Mouse (Mus musculus) midbrain, embryonic 15.5 days (tissue): ENCODE measurements around the gene Ehd4. TPM values are rescaled to one million over a fixed set of nuclear protein-coding genes. Genes with fewer than 3 reads are reported as not detected.

ENCODE experiments used
- ATAC-seq: fragments of 200-750 bp; cut with Nextera tagmentation; replicated peaks from 2 replicates; pipeline ENCODE4 v1.8.0; 2017; ENCODE audit warnings: moderate TSS enrichment
- H3K27ac ChIP-seq: fragments of 300-500 bp; sonication (generic); 2 replicates; pipeline ENCODE4 v1.5.1; 2015; ENCODE audit warnings: mild to moderate bottlenecking, inconsistent platforms
- H3K27me3 ChIP-seq: fragments of 300-500 bp; sonication (generic); replicated peaks from 2 replicates; pipeline ENCODE4 v1.6.1; 2015; ENCODE audit warnings: inconsistent platforms
- H3K36me3 ChIP-seq: fragments of 300-500 bp; sonication (generic); replicated peaks from 2 replicates; pipeline ENCODE4 v1.6.1; 2015; ENCODE audit warnings: inconsistent platforms
- H3K4me1 ChIP-seq: fragments of 300-500 bp; sonication (generic); 2 replicates; pipeline ENCODE4 v1.6.1; 2015; ENCODE audit warnings: inconsistent platforms
- H3K4me2 ChIP-seq: fragments of 300-500 bp; sonication (generic); 2 replicates; pipeline ENCODE4 v1.6.1; 2015; ENCODE audit warnings: inconsistent platforms, mild to moderate bottlenecking, moderate library complexity
- H3K4me3 ChIP-seq: fragments of 300-500 bp; sonication (generic); 2 replicates; pipeline ENCODE4 v1.5.1; 2015; ENCODE audit warnings: mild to moderate bottlenecking, inconsistent platforms
- H3K9ac ChIP-seq: fragments of 300-500 bp; sonication (generic); 2 replicates; pipeline ENCODE4 v1.6.1; 2015; ENCODE audit warnings: mild to moderate bottlenecking, inconsistent platforms
- H3K9me3 ChIP-seq: fragments of 300-500 bp; sonication (generic); 2 replicates; pipeline ENCODE4 v1.6.1; 2016; ENCODE audit warnings: inconsistent platforms
- WGBS: fragments of 180-500 bp; shearing (Covaris S2); methylation state at CpG from one replicate; pipeline ENCODE4 v1.1.7; 2015; ENCODE audit warnings: mixed read lengths; 5-methylcytosine and 5-hydroxymethylcytosine counted together
- polyA plus RNA-seq: library from polyadenylated mRNA; unstranded; fragments of >200 nt; fragmentation: Nextera tagmentation; extraction: Ambion mirVana; gene quantifications from 2 replicates; pipeline ENCODE4 v1.2.1, GENCODE M21; 2015

Gene Ehd4
- polyA plus RNA-seq: 17.9 and 20.4 TPM in 2 replicates

DNA sequence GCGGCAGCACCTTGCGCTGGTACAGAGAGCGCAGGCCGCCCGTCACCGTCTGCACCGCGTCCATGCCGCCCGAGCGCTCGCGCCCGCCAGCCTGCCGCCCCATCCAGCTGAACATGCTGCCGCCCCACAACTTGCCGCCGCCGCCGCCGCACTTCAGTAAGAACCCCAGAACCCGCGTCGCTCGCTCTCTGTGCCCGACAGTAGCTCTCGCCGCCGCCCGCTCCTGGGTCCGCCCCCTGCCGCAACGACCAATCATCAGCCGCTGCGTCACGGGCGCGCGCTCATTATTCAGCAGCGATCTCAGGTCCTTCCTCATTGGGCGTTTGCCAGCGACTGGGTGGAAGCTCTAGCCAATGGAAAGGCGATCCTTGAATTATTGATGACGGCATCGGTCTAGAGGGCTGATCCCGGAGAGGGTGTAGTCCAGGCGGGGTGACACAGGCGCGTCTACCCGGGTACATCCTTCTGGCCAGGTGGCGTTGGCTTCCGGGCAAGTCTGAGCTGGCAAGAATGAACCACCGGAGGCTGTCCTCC lies at the start of gene Ehd4:
TSS of gene Ehd4 (minus strand) at position 246 of the 534 bp plus-strand sequence.
- Histone ChIP-seq H3K4me3 (peak within 1 kb of the TSS; percentile 62), H3K27ac (0 out of 2 replicates have a peak within 1 kb of the TSS, but pooled peaks have one; percentile 37), H3K9ac (peak within 1 kb of the TSS; percentile 53), H3K4me2 (peak within 1 kb of the TSS; percentile 81), H3K4me1 (peaks cover 13% of the 10 kb centered on the region), H3K9me3 (no peaks in the 10 kb centered on the region), H3K27me3 (peaks cover 7% of the 10 kb centered on the region), H3K36me3 (no peaks in the 10 kb centered on the region)
- WGBS: under 1% methylated on average over 53 of the region's 53 CpGs
- peak; percentile 99 for ATAC-seq

DNA sequence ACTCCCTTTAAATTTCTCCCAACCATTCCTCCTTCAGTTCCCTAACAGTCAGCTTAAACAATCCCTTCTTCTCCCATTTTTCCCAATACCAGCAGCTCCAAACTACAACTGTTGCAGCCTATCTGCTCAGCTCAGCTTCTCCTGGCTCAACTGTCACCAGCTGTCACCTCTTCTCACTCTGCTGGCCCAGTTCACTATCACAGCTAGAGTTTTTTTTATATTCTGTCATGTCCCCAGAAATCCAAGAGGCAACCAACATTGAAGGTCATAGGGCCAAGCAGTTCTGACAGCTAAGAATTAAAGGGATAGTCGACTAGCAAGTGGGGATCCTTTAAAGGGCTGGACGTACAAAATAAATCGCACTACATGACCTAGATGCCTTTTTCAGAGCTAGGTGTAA lies 49.3 kb upstream of the Ehd4 start:
- no peak overlapping the region for H3K4me3 ChIP-seq
- H3K4me1 ChIP-seq: no peaks in the 10 kb centered on the region
- no peak for ATAC-seq
- no peak overlapping the region for H3K27ac ChIP-seq
- WGBS: 67% methylated on average over 3 of the region's 3 CpGs
- H3K9ac ChIP-seq: no peak overlapping the region
- H3K27me3 ChIP-seq: no peaks in the 10 kb centered on the region
- no peak overlapping the region for H3K4me2 ChIP-seq
- no peaks in the 10 kb centered on the region for H3K9me3 ChIP-seq
- no peaks in the 10 kb centered on the region for H3K36me3 ChIP-seq

DNA sequence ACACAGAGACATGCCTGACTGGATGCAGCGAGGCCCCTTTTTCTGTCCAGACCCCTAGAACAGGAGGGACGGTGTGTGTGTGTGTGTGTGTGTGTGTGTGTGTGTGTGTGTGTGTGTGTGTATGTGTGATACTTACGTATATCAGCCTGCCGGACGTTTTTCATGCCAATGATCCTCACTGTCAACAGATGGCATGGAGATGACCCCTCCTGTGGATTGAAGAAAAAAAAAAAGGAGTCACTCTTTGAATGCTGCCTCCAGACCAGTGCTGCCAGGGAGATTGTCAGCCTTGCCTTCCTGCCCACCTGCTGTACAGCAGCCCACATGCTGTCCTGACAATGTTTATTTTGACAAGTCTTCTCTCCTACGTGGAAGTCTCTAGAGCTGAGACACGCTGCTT lies 45.7 kb upstream of the Ehd4 start:
- Histone ChIP-seq H3K4me1 (no peaks in the 10 kb centered on the region), H3K27me3 (no peaks in the 10 kb centered on the region), H3K27ac (no peak overlapping the region), H3K9me3 (no peaks in the 10 kb centered on the region), H3K4me2 (no peak overlapping the region), H3K36me3 (no peaks in the 10 kb centered on the region), H3K9ac (no peak overlapping the region), H3K4me3 (no peak overlapping the region)
- 62% methylated on average over 6 of the region's 7 CpGs for WGBS
- ATAC-seq: no peak

DNA sequence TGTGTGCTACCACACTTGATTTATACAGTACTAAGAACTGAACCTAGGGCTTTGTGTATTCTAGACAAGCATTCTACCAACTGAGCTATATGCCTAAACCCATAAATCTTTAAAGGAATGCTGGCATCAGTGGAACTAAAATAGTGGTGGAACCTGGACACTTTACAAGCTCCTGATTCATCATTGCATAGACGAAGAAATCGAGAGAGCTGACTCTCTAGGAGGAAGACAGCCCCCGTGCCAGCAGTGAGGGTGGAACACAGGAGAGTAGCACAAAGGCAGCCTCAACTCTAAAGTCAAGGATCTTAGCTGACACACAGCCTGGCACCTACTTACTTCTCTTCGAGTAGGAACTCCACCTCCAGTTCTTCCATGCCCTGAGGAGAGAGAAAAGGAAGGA lies 33.8 kb upstream of the Ehd4 start:
- ATAC-seq: no peak
- no peaks in the 10 kb centered on the region for H3K4me1 ChIP-seq
- H3K27ac ChIP-seq: no peak overlapping the region
- no peak overlapping the region for H3K4me2 ChIP-seq
- 82% methylated on average over 4 of the region's 4 CpGs for WGBS
- no peaks in the 10 kb centered on the region for H3K27me3 ChIP-seq
- no peaks in the 10 kb centered on the region for H3K9me3 ChIP-seq
- no peaks in the 10 kb centered on the region for H3K36me3 ChIP-seq
- H3K4me3 ChIP-seq: no peak overlapping the region
- H3K9ac ChIP-seq: no peak overlapping the region

DNA sequence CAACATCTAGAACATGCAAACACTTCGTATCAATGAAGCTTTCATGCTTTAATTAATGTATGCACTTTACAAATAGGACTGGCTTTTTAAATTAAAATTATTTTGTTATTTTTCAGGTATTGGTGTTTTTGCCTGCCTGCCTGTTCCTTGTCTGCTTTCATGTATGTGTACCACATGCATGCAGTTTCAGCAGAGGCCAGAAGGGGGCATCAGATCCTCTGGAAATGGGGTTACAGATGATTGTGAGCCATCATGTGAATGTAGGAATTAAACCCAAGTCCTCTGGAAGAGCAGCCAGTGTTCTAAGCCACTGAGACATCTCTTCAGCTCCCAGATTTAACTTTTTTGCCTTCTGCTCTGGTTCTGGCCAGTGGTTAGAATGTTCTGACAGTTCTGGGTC lies 33.2 kb upstream of the Ehd4 start:
- H3K9me3 ChIP-seq: no peaks in the 10 kb centered on the region
- no peaks in the 10 kb centered on the region for H3K4me1 ChIP-seq
- H3K27ac ChIP-seq: no peak overlapping the region
- no peak overlapping the region for H3K4me3 ChIP-seq
- no peaks in the 10 kb centered on the region for H3K27me3 ChIP-seq
- 88% methylated on average over 1 of the region's 1 CpGs for WGBS
- no peak overlapping the region for H3K4me2 ChIP-seq
- no peaks in the 10 kb centered on the region for H3K36me3 ChIP-seq
- no peak for ATAC-seq
- H3K9ac ChIP-seq: no peak overlapping the region

DNA sequence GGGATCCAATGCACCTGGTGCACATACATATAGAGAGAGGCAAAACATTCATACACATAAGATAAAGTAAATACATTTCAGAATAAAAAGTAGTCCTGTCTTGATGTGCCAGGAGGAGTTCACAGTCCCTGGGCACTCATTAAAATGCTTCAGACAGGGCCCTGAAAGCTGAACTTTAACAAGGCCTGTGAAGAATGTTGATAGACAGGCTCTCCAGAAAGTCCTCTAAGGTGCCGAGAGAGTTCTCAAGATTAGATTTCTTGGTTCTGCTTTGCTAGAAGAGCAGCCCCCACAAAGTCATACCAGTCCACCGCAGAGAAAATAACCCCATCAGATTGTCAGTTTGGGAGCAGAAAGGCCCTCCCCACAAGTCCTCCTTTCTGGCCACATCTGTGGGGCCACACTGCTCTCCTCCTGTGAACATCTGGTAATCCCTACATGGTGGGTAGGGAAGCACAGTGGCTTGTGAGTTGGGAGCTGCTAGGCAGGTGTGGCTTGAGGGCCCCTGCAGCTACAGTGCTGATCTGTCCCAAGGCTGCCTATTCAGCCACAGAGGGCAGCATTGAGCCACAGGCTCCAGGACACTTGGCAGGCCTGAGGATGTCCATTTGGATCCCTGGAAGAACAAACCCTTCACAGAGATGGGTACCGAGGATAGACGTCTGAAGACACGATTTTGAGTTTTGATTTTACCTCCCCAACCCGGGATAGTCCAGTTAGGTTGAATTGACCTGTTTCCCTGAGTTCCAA lies 31.3 kb upstream of the Ehd4 start:
- Histone ChIP-seq H3K4me3 (no peak overlapping the region), H3K4me2 (no peak overlapping the region), H3K27me3 (no peaks in the 10 kb centered on the region), H3K9me3 (no peaks in the 10 kb centered on the region), H3K36me3 (no peaks in the 10 kb centered on the region), H3K27ac (no peak overlapping the region), H3K4me1 (no peaks in the 10 kb centered on the region), H3K9ac (no peak overlapping the region)
- 88% methylated on average over 6 of the region's 6 CpGs for WGBS
- no peak for ATAC-seq

DNA sequence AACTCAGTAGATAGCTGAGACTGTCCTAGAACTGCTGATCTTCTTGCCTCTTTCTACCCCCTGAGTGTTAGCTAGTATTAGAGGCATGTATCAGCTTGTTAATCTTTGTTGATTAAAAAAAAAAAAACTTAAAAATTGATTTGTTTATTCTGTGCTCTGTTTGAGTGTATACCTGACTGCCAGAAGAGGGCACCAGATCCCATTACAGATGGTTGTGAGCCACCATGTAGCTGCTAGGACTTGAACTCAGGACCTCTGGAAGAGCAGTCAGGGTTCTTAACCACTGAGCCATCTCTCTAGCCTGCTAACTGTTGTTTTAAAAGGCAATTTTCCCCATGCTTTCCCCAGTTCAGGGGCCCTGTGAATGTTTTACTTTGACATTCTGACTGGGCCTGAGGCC lies 24.5 kb upstream of the Ehd4 start:
- Histone ChIP-seq H3K27me3 (no peaks in the 10 kb centered on the region), H3K27ac (no peak overlapping the region), H3K4me1 (no peaks in the 10 kb centered on the region), H3K36me3 (no peaks in the 10 kb centered on the region), H3K9me3 (no peaks in the 10 kb centered on the region), H3K9ac (no peak overlapping the region), H3K4me3 (no peak overlapping the region), H3K4me2 (no peak overlapping the region)
- ATAC-seq: no peak

DNA sequence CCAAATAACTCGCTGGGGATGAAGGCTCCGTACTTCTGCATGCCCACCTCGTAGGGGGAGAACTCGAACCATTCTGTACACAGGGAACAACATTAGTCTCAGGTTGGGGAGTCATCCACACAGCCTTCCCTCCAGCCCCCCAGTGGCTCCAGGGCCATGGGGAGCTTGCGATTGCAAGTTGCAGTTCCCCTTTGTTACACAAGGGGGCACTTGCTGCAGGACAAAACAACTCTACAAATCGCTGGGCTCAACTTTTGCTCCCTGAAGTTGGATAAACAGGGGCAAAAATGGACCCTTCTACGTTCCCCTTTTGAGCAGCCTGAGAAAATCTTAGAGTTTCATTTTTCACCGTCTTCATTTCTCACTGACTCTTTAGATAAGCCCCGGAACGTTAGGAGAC lies 19.3 kb upstream of the Ehd4 start:
- no peaks in the 10 kb centered on the region for H3K27me3 ChIP-seq
- no peak overlapping the region for H3K4me3 ChIP-seq
- 27% methylated on average over 10 of the region's 10 CpGs for WGBS
- H3K9me3 ChIP-seq: no peaks in the 10 kb centered on the region
- no peak overlapping the region for H3K27ac ChIP-seq
- H3K36me3 ChIP-seq: no peaks in the 10 kb centered on the region
- ATAC-seq: no peak
- no peaks in the 10 kb centered on the region for H3K4me1 ChIP-seq
- no peak overlapping the region for H3K4me2 ChIP-seq
- H3K9ac ChIP-seq: no peak overlapping the region

DNA sequence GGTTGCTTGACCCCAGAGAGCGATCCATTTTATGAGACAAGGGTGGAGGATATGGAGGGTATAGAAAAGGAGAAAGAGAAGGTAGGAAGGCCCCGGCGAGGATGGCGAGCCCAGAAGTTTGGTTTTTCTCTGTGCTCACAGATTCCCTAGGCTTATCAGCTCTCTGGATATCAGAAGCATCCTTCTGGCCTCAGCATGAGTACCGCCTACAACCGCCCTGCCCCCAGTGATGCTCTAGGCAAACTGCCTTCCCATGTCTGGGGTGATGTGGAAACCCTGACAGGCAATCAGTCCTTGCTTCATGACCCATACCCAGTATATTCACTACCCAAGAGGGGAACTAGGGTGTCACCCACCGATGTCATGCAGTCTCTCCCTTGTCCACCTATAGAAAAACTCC lies 17.0 kb upstream of the Ehd4 start:
- 95% methylated on average over 7 of the region's 7 CpGs for WGBS
- Histone ChIP-seq H3K9me3 (no peaks in the 10 kb centered on the region), H3K4me2 (no peak overlapping the region), H3K36me3 (no peaks in the 10 kb centered on the region), H3K9ac (no peak overlapping the region), H3K4me3 (no peak overlapping the region), H3K27ac (no peak overlapping the region), H3K27me3 (no peaks in the 10 kb centered on the region), H3K4me1 (no peaks in the 10 kb centered on the region)
- no peak for ATAC-seq

DNA sequence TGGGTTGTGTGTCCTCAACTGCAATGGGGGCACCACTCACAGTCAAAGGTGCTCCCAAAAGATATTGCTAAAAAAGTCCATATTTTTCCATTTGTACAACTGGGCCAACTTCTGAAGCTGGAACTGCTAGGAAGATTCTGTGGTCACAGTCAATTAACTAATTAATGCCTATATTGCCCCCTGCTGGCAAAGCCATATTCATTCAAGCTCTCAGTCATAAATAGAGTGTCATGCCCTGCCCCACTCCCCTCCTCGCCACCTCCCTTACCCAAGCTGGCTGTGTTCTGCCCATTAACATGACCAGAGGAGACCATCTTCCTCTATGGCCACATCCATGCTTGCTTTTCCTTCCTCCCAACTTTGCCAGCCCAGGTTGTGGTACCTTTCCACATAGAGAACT lies 16.3 kb upstream of the Ehd4 start:
- Histone ChIP-seq H3K9me3 (no peaks in the 10 kb centered on the region), H3K4me3 (no peak overlapping the region)
- ATAC-seq: no peak

DNA sequence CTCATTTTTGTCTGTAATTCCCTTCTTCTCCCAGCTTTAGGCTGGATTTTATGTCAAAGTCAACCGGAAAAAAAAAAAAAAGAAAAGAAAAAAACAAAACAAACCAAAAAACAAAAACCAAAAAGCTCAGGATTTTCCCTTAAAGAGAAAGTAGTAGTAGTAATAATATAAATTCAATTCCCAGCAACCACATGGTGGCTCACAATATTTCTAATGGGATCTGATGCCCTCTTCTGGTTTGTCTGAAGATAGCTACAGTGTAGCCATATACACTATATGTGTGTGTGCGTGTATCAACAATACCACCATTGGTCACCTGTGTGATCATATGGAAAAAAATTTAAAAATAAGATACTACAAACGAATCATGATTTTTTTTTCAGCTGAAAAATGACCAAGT lies 15.0 kb upstream of the Ehd4 start:
- H3K27ac ChIP-seq: no peak overlapping the region
- no peaks in the 10 kb centered on the region for H3K27me3 ChIP-seq
- ATAC-seq: no peak
- no peak overlapping the region for H3K4me2 ChIP-seq
- WGBS: 88% methylated on average over 3 of the region's 3 CpGs
- H3K36me3 ChIP-seq: no peaks in the 10 kb centered on the region
- H3K9me3 ChIP-seq: no peaks in the 10 kb centered on the region
- no peaks in the 10 kb centered on the region for H3K4me1 ChIP-seq
- H3K4me3 ChIP-seq: no peak overlapping the region
- H3K9ac ChIP-seq: no peak overlapping the region

More for the DNA sequence above, 16.3 kb upstream of the Ehd4 start:
- no peak overlapping the region for H3K27ac ChIP-seq
- no peaks in the 10 kb centered on the region for H3K4me1 ChIP-seq
- no peaks in the 10 kb centered on the region for H3K27me3 ChIP-seq
- H3K9ac ChIP-seq: no peak overlapping the region
- no peak overlapping the region for H3K4me2 ChIP-seq
- H3K36me3 ChIP-seq: no peaks in the 10 kb centered on the region
- WGBS: 64% methylated on average over 1 of the region's 1 CpGs

DNA sequence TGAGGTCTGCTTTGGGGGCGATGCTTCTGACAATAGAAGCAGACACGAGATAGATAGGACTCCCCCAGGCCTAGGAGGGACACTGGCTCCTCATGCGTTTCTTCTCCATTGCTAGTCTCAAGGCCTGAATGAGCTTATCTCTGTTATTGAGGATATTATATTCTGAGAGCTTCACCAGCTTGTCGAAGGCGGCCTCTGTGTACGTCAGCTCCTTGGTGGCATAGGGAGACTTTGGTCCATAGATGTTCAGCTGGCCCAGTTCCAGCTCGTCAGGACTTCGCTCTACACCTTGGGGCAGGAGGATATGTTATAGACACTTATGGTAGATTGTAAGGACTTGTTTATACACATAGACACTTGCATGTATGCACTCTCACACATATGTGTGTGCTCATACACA lies 13.4 kb upstream of the Ehd4 start:
- no peaks in the 10 kb centered on the region for H3K4me1 ChIP-seq
- WGBS: 90% methylated on average over 8 of the region's 8 CpGs
- H3K4me3 ChIP-seq: no peak overlapping the region
- H3K27me3 ChIP-seq: no peaks in the 10 kb centered on the region
- no peak overlapping the region for H3K4me2 ChIP-seq
- no peak overlapping the region for H3K27ac ChIP-seq
- ATAC-seq: no peak
- no peak overlapping the region for H3K9ac ChIP-seq
- no peaks in the 10 kb centered on the region for H3K9me3 ChIP-seq
- no peaks in the 10 kb centered on the region for H3K36me3 ChIP-seq

DNA sequence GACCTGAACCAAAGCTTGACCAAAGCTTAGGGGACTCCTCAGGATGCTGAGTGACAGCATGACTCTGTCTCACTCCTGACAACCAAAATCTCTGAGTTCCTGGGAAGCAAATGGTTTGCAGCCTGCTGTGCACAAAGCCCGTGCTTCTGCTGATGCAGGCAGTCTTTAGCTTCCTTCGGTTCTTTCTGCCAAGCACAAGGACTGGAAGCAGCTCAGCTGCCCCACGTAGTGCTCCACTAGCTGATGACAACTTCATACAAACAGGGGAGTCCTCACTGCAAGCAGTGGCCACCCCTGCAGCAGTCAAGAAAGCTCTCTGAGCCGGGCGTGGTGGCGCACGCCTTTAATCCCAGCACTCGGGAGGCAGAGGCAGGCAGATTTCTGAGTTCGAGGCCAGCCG lies 11.1 kb upstream of the Ehd4 start:
- H3K4me1 ChIP-seq: no peaks in the 10 kb centered on the region
- H3K27ac ChIP-seq: no peak overlapping the region
- H3K4me3 ChIP-seq: no peak overlapping the region
- no peak overlapping the region for H3K4me2 ChIP-seq
- WGBS: 86% methylated on average over 10 of the region's 10 CpGs
- no peak overlapping the region for H3K9ac ChIP-seq
- no peaks in the 10 kb centered on the region for H3K9me3 ChIP-seq
- H3K36me3 ChIP-seq: no peaks in the 10 kb centered on the region
- ATAC-seq: no peak
- no peaks in the 10 kb centered on the region for H3K27me3 ChIP-seq
